Mouse (Mus musculus): ENCODE measurements at regions not wholly inside any gene's neighbourhood (a gene's known extent, or its start where the extent isn't known, plus 50 kb on each side); places are given as distances from the start of the nearest gene placed in this dataset.
A peak's percentile ranks its signal among the peaks of the same experiment; 100 is the strongest.

DNA sequence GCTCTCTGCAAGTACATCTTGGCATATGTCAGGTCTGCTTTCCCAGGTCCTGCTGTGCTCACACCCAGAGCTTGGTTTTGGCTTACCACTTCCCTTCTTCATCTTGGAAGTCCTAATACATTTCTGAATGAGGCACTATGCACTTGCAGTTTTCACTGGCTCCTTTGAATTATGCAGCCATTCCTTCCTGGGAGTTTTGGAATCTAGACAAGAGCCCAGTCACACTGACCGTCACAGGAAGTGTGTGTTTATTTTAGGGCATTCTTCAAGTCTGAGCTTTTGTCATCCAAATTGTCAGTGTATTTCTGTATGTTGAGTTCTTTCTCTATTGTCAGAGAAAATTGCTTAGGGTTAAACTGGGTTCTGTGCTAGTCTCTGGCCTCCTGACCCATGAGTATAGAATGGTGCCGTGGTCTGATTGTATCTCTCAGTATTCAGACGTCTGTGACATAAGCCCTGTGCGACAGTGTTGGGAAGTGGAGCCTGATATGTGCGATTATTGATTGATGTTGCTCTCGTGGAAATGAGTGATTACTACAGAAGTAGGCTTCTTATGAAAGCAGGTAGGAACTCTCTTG lies 162.6 kb upstream of the Serpine2 start:
- no peaks in the 10 kb centered on the region for H3K4me1 ChIP-seq (replicated peaks)
- no peak overlapping the region for H3K27ac ChIP-seq
- H3K27me3 ChIP-seq (ENCODE audit: insufficient read depth, poor library complexity, severe bottlenecking), result no peaks in the 10 kb centered on the region
- no peaks in the 10 kb centered on the region for H3K36me3 ChIP-seq
- no peaks in the 10 kb centered on the region for H3K9me3 ChIP-seq
- no peak for DNase-seq (ENCODE audit: low spot score)
- 69% methylated on average over 6 of the region's 6 CpGs for WGBS
- no peak overlapping the region for H3K4me3 ChIP-seq

DNA sequence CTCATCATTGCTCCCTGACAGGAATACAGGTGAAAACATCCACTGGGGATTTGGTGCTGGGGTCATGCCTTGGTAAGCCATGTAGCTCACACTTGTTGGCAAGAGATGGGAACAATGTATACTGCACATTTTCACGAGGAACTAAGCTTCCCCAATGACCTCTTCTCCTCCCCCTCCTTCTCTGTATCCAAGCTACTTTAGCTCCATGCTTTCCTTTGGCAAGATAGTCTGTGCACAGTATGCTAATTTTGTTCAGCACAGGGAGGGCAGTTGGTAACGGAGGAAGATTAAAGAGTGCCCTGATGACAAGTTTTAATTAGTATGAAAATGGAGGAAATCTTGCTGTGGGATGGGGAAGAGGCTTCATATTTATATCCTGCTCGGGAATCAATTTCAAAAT lies 160.9 kb upstream of the Serpine2 start:
- no peaks in the 10 kb centered on the region for H3K36me3 ChIP-seq
- no peak overlapping the region for H3K27ac ChIP-seq
- H3K4me3 ChIP-seq, result no peak overlapping the region
- H3K9me3 ChIP-seq, result no peaks in the 10 kb centered on the region
- 72% methylated on average over 3 of the region's 3 CpGs for WGBS
- H3K4me1 ChIP-seq (replicated peaks), result no peaks in the 10 kb centered on the region
- no peaks in the 10 kb centered on the region for H3K27me3 ChIP-seq (ENCODE audit: insufficient read depth, poor library complexity, severe bottlenecking)
- DNase-seq (ENCODE audit: low spot score), result no peak

DNA sequence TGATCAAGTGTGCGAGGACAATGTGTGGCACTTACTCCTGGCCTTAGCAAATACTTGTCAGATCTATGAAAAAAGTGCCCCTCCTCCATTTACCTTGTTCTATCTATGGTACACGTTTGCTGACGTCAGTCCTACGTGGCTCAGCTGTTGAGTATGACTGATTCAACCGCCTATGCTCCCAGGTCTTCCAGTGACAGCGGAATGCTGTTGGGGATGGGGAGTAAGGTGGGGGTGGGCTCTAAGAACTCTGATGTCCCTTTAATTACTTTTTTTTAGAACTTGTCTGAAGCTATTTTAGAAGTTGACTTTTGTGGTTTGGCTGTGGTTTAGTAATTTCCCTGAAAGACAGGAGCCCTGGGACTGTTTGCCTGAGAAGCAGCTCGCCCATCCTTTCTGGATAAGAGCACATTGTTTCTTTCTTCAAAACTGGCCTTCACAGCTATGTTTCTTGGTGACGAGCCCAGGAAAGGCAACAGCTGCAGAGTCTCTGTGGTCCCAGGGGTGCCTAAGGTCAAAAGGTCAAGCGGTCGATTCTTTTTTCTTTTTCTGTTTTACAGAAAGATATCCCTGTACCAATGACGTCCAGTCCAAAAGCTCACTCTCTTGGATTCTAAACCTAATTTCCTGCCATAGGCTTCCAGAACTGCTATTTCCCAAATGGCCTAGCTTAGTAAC lies 157.5 kb upstream of the Serpine2 start:
- DNase-seq (ENCODE audit: low spot score), result no peak
- H3K4me3 ChIP-seq, result no peak overlapping the region
- 69% methylated on average over 11 of the region's 11 CpGs for WGBS
- no peaks in the 10 kb centered on the region for H3K36me3 ChIP-seq
- no peak overlapping the region for H3K27ac ChIP-seq
- no peaks in the 10 kb centered on the region for H3K27me3 ChIP-seq (ENCODE audit: insufficient read depth, poor library complexity, severe bottlenecking)
- H3K9me3 ChIP-seq, result no peaks in the 10 kb centered on the region
- H3K4me1 ChIP-seq (replicated peaks), result no peaks in the 10 kb centered on the region

DNA sequence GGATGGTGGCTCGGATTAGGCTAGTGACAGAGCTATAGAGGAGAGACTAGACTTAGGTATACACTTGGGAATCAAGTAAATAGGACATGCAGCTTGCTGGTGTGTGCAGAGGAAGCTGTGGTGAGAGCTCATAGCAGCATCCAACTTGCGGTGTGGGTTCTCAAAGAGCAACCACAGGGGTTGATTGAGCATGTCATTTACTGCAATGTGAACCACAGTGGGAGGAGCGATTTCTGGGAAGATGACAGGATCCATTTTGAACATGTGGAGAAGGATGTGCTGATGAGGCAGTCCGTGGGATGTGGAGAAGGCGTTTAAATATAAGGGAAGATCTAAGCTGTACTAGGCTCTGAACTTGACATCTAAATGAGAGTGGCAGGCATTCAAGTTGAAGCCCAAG lies 154.5 kb upstream of the Serpine2 start:
- Histone ChIP-seq H3K4me1 (replicated peaks) (no peaks in the 10 kb centered on the region), H3K27me3 (ENCODE audit: insufficient read depth, poor library complexity, severe bottlenecking) (no peaks in the 10 kb centered on the region), H3K27ac (no peak overlapping the region), H3K4me3 (no peak overlapping the region), H3K9me3 (no peaks in the 10 kb centered on the region), H3K36me3 (no peaks in the 10 kb centered on the region)
- DNase-seq (ENCODE audit: low spot score), result no peak
- 81% methylated on average over 5 of the region's 5 CpGs for WGBS

DNA sequence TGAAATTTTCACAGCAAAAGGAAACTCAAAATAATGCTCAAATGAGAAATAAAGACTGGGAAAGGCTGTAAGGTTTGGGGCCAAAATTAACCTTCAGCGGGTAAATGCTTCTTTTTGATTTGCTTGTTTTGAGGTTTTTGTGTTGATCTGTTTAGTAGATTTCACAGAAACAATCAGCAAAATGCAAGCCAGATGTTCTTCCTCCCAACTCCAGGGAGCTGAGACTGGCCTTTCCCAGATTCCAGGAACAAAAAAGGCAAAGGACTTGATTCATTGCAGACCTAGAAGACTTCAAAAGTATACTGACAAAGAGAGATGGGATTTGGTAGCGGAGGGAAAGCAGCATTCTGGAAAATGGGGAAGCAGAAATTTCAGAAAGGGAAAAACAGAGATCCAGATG lies 153.6 kb upstream of the Serpine2 start:
- no peak overlapping the region for H3K4me3 ChIP-seq
- no peaks in the 10 kb centered on the region for H3K9me3 ChIP-seq
- no peaks in the 10 kb centered on the region for H3K4me1 ChIP-seq (replicated peaks)
- WGBS, result 80% methylated on average over 2 of the region's 2 CpGs
- no peaks in the 10 kb centered on the region for H3K27me3 ChIP-seq (ENCODE audit: insufficient read depth, poor library complexity, severe bottlenecking)
- no peak for DNase-seq (ENCODE audit: low spot score)
- no peak overlapping the region for H3K27ac ChIP-seq
- H3K36me3 ChIP-seq, result no peaks in the 10 kb centered on the region

DNA sequence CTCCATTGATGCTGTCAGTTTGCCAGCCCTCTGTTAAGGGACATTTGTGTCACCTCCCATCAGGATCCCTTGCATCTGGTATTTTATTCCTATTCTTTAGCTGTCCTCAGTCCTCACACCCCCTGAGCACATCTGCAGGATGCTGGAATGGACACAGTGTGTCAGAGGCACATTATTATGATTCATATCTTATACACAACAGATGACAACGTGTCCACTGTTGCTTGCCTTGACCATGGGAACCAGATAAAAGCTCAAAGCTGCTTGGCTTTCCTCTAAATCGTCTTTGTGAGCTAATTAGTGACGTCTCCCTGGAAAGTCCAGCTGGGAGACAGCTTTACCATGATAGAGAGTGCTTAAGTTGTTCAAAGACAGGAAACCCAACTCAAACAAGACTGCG lies 149.7 kb upstream of the Serpine2 start:
- Histone ChIP-seq H3K36me3 (no peaks in the 10 kb centered on the region), H3K27ac (no peak overlapping the region), H3K27me3 (ENCODE audit: insufficient read depth, poor library complexity, severe bottlenecking) (no peaks in the 10 kb centered on the region), H3K4me3 (no peak overlapping the region), H3K4me1 (replicated peaks) (no peaks in the 10 kb centered on the region), H3K9me3 (no peaks in the 10 kb centered on the region)
- no peak for DNase-seq (ENCODE audit: low spot score)
- 59% methylated on average over 4 of the region's 4 CpGs for WGBS

DNA sequence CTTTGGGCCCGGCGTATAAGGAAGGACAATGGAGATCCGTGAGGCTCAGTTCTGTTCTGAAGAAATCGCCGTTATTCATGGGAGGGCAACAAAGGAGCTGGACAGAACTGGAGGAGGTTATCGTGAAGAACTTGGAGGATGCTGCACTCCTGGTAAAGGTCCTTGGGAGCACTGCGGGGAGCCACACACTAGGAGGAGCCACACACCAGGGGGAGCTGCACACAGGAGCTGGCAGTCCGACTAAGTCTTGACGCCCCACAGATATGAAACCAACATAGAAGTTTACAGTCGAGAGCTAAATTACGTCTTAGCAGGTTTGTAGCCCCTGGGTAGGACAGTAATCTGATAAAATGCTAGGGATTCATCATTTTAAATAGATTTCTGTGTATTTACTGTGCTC lies 138.1 kb upstream of the Serpine2 start:
- no peak overlapping the region for H3K27ac ChIP-seq
- DNase-seq (ENCODE audit: low spot score), result no peak
- no peaks in the 10 kb centered on the region for H3K36me3 ChIP-seq
- no peaks in the 10 kb centered on the region for H3K4me1 ChIP-seq (replicated peaks)
- H3K4me3 ChIP-seq, result no peak overlapping the region
- H3K9me3 ChIP-seq, result no peaks in the 10 kb centered on the region
- 75% methylated on average over 11 of the region's 11 CpGs for WGBS
- H3K27me3 ChIP-seq (ENCODE audit: insufficient read depth, poor library complexity, severe bottlenecking), result no peaks in the 10 kb centered on the region

DNA sequence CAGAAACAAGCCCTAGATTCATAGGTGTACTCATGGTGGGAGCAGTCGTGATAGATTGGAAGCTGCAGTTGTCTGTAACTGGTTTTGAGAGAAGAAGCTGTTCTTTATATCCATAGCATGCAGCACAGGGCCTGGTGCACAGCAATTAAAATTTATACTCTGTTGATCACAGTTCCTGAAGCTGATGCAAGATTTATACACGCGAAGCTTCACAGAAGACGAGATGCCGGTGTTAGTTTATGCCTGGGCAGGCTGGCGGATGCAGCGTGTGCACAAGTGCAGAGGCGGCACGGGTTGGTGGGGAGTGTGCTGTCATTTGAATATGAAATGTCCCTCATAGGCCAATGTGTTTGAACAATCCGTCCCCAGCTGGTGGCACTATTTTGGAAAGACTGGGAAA lies 136.9 kb upstream of the Serpine2 start:
- Histone ChIP-seq H3K27me3 (ENCODE audit: insufficient read depth, poor library complexity, severe bottlenecking) (no peaks in the 10 kb centered on the region), H3K4me1 (replicated peaks) (0 out of 2 replicates have a peak, but pooled peaks cover 5% of the 10 kb centered on the region), H3K4me3 (no peak overlapping the region), H3K9me3 (no peaks in the 10 kb centered on the region), H3K36me3 (no peaks in the 10 kb centered on the region), H3K27ac (no peak overlapping the region)
- WGBS, result 93% methylated on average over 10 of the region's 10 CpGs
- DNase-seq (ENCODE audit: low spot score), result no peak

DNA sequence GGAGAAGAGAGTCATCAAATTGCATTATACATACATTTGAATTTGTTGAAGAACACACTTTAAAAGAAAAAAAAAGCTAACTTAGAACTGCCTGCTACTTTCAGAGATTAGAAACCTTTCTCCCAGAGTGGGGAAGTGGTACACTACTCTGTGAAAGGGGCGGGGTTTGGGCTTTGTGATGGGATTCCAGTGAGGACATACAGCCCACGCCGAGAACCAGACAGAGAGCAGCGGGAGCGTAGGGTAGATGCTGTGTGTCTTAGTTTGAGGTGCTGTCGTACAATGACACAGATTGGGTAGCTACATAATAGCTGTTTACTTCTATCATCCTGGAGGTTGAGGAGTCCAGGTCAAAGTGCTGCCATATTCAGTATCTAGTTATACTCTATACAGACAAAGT lies 136.5 kb upstream of the Serpine2 start:
- WGBS, result 92% methylated on average over 6 of the region's 6 CpGs
- Histone ChIP-seq H3K4me3 (no peak overlapping the region), H3K9me3 (no peaks in the 10 kb centered on the region), H3K4me1 (replicated peaks) (0 out of 2 replicates have a peak, but pooled peaks cover 5% of the 10 kb centered on the region), H3K27ac (no peak overlapping the region), H3K27me3 (ENCODE audit: insufficient read depth, poor library complexity, severe bottlenecking) (no peaks in the 10 kb centered on the region), H3K36me3 (no peaks in the 10 kb centered on the region)
- DNase-seq (ENCODE audit: low spot score), result no peak

DNA sequence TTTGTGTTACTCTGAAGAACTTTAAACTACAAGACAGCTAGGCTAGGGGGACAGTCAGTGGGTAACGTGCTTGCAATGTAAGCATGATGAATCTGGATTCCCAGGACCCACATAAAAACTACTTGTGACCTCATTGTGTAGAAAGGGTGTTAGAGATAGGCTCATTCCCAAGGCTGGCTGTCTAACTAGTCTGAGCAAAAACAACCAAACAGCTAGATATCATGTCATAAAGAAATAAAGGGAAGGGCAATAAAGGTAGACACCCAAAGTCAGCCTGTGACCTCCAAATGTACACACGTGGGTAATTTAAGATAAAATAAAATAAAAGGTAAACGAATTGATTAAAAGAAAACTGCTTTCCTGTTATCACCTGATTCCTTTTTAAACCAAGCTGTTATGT lies 123.7 kb upstream of the Serpine2 start:
- Histone ChIP-seq H3K27me3 (ENCODE audit: insufficient read depth, poor library complexity, severe bottlenecking) (no peaks in the 10 kb centered on the region), H3K4me3 (no peak overlapping the region), H3K36me3 (no peaks in the 10 kb centered on the region), H3K4me1 (replicated peaks) (no peaks in the 10 kb centered on the region), H3K27ac (no peak overlapping the region), H3K9me3 (no peaks in the 10 kb centered on the region)
- no peak for DNase-seq (ENCODE audit: low spot score)
- 84% methylated on average over 3 of the region's 3 CpGs for WGBS

DNA sequence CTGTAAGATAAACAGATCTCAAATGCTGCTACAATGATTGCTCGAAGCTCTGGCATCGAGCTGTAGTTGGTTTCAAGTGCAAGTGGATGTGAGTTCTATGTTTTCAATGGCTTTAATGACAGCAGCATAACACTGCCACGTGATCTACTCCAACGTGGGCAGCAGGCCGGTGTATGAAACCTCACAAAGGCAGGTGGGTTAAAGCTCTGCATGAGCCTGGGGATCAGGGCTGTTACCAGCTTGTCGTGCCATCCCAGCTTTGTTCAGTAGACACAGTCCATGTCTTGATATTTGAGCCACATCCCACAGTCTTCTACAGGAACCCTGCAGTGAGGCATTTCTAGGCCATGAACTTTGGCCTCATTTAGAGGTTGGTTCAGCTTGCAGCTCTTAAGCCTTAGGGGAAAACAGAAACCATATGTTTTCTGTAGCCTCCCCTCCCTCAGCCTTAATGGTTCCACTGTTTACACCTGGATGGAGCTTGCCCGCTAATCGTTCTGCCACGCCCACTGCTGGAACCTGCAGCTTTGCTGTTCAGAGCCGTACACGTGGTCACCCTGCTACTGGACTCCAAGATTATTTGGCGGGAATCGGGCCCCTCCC lies 121.8 kb upstream of the Serpine2 start:
- Histone ChIP-seq H3K27me3 (ENCODE audit: insufficient read depth, poor library complexity, severe bottlenecking) (no peaks in the 10 kb centered on the region), H3K4me3 (no peak overlapping the region), H3K9me3 (no peaks in the 10 kb centered on the region), H3K4me1 (replicated peaks) (no peaks in the 10 kb centered on the region), H3K27ac (no peak overlapping the region), H3K36me3 (no peaks in the 10 kb centered on the region)
- peak; percentile 40 for DNase-seq (ENCODE audit: low spot score)
- WGBS, result 72% methylated on average over 13 of the region's 13 CpGs

DNA sequence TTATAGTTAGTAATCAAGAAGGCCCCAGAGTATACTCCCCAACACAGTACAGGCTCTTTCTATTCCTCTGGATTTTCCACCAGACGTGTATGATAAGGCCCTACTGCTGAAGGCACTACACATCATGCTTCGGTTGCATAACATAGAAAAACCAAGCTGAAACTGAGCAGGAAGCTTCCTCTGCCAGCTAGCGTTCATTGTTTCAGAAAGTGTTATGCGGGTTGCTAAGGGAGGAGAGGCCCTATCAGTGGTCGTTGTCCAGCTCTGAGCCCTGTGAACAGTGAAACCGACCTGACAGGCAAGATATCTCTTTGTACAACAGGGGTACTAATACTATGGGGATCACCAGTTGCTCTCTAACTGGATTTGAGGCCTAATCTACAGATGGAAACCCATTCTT lies 118.9 kb upstream of the Serpine2 start:
- no peak overlapping the region for H3K4me3 ChIP-seq
- DNase-seq (ENCODE audit: low spot score), result no peak
- no peak overlapping the region for H3K27ac ChIP-seq
- no peaks in the 10 kb centered on the region for H3K4me1 ChIP-seq (replicated peaks)
- H3K36me3 ChIP-seq, result no peaks in the 10 kb centered on the region
- WGBS, result 83% methylated on average over 6 of the region's 6 CpGs
- no peaks in the 10 kb centered on the region for H3K27me3 ChIP-seq (ENCODE audit: insufficient read depth, poor library complexity, severe bottlenecking)
- H3K9me3 ChIP-seq, result no peaks in the 10 kb centered on the region

DNA sequence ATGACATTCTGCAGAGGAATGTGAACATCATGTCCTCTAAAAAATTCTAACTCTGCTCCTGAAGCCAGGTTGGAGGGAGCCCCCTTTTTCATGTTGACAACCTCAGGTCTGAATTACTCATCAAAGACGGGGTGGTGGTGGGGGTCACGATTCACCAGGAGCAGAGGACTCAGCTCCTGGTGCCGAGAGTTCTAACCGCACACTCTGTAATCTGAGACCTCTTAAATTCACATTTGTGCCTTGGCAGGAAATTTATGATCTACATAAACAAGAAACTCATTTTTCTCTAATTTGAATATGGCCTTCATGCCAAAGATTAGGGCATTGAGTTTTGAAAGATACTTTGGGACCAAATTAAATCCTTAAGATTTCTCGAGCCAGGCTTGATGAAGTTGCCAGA lies 117.2 kb upstream of the Serpine2 start:
- Histone ChIP-seq H3K36me3 (no peaks in the 10 kb centered on the region), H3K27ac (no peak overlapping the region), H3K27me3 (ENCODE audit: insufficient read depth, poor library complexity, severe bottlenecking) (no peaks in the 10 kb centered on the region), H3K9me3 (no peaks in the 10 kb centered on the region), H3K4me1 (replicated peaks) (no peaks in the 10 kb centered on the region), H3K4me3 (no peak overlapping the region)
- DNase-seq (ENCODE audit: low spot score), result no peak
- 74% methylated on average over 5 of the region's 5 CpGs for WGBS

Data from hindbrain, embryonic 10.5 days (tissue).